Mouse (Mus musculus): ENCODE measurements at regions not wholly inside any gene's neighbourhood (a gene's known extent, or its start where the extent isn't known, plus 50 kb on each side); places are given as distances from the start of the nearest gene placed in this dataset.

DNA sequence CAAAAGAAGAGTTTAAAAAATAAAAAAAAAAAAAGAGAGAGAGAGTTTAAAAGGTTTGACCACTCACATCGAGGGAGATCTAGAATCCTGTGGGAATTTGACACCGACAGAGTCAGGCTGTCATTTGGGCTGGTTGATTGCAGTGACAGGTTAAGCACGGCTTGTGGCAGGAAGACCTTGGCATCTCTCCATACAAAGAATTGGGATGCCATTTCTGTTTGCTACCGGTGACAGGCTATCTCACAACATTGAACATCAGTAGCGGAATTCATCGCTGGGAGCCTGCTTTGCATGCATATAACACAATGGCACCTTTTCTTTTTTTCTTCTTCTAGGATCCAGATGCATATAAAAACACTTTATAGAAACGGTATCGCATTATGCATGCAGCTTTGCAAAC, 53.7 kb upstream of the Gm26657 start:
- H3K9ac ChIP-seq (ENCODE audit: low read length): no peak overlapping the region
- H3K9me3 ChIP-seq (ENCODE audit: control insufficient read depth, low read length): no peaks in the 10 kb centered on the region
- H3K4me3 ChIP-seq (ENCODE audit: low read depth, low read length): no peak overlapping the region
- ATAC-seq (replicated peaks; ENCODE audit: low FRiP score, low TSS enrichment, low read depth): no peak
- 68% methylated on average over 8 of the region's 8 CpGs for WGBS
- H3K27me3 ChIP-seq (replicated peaks; ENCODE audit: control insufficient read depth, insufficient read depth, low read length): no peaks in the 10 kb centered on the region
- H3K4me1 ChIP-seq (replicated peaks; ENCODE audit: control insufficient read depth, insufficient read depth, low read length): no peaks in the 10 kb centered on the region
- H3K27ac ChIP-seq (ENCODE audit: low read depth): no peak overlapping the region
- no peaks in the 10 kb centered on the region for H3K36me3 ChIP-seq (ENCODE audit: control insufficient read depth, insufficient read depth, low read length)
- DNase-seq (ENCODE audit: low spot score): no peak
- H3K4me2 ChIP-seq (ENCODE audit: low read length): no peak overlapping the region

DNA sequence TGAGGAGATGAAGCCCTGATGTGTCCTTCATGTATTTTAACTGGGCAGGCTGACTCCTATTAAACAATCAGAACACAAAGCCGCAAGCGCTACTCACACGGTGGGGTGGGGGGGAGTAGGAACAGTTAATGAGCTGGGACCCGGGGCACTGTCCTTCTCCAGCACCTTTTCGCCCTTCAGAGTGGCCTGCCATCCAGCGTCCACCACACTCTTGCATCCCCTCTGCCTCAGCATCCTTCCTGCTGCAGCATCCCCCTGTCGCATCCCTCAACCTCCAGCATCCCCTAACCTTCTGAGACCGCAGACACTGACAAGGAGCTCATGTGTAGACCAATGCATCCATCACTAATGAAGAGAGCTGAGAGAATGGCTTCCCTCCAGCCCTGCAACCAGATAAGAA, 54.2 kb upstream of the Gm26657 start:
- 59% methylated on average over 8 of the region's 8 CpGs for WGBS
- H3K36me3 ChIP-seq (ENCODE audit: control insufficient read depth, insufficient read depth, low read length): no peaks in the 10 kb centered on the region
- no peak overlapping the region for H3K9ac ChIP-seq (ENCODE audit: low read length)
- no peak overlapping the region; the same call in 1 of the 2 replicates for H3K4me2 ChIP-seq (ENCODE audit: low read length)
- no peak overlapping the region for H3K4me3 ChIP-seq (ENCODE audit: low read depth, low read length)
- H3K27me3 ChIP-seq (replicated peaks; ENCODE audit: control insufficient read depth, insufficient read depth, low read length): no peaks in the 10 kb centered on the region
- no peaks in the 10 kb centered on the region for H3K9me3 ChIP-seq (ENCODE audit: control insufficient read depth, low read length)
- DNase-seq (ENCODE audit: low spot score) (no peak), ATAC-seq (replicated peaks; ENCODE audit: low FRiP score, low TSS enrichment, low read depth) (no peak)
- no peaks in the 10 kb centered on the region for H3K4me1 ChIP-seq (replicated peaks; ENCODE audit: control insufficient read depth, insufficient read depth, low read length)
- H3K27ac ChIP-seq (ENCODE audit: low read depth): no peak overlapping the region

DNA sequence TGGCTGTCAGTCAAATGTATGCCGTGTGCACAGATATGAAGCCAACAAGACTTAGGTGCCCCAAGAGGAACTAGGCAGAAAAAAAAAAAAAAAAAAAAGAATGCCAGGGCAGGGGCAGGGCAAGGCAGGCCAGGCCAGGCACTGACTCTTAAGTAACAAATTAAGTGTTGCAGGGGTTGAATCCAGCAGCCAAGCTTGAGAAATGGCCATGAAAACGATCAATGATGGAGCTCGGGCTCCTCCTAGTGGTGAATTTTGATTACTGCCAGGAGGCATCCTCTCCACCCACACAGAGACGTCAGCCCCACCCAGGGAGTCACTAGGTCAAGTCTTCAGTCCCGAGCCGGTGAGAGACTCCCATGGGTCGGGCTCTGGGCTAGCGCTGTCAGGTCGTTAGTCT, 54.7 kb upstream of the Gm26657 start:
- no peaks in the 10 kb centered on the region for H3K27me3 ChIP-seq (replicated peaks; ENCODE audit: control insufficient read depth, insufficient read depth, low read length)
- DNase-seq (ENCODE audit: low spot score): peak; percentile 94
- no peaks in the 10 kb centered on the region for H3K36me3 ChIP-seq (ENCODE audit: control insufficient read depth, insufficient read depth, low read length)
- H3K9me3 ChIP-seq (ENCODE audit: control insufficient read depth, low read length): no peaks in the 10 kb centered on the region
- H3K9ac ChIP-seq (ENCODE audit: low read length): no peak overlapping the region
- no peak overlapping the region for H3K27ac ChIP-seq (ENCODE audit: low read depth)
- no peak overlapping the region for H3K4me3 ChIP-seq (ENCODE audit: low read depth, low read length)
- H3K4me2 ChIP-seq (ENCODE audit: low read length): peak overlapping the region; percentile 18; the same call in 1 of the 2 replicates
- WGBS: 7% methylated on average over 9 of the region's 9 CpGs
- ATAC-seq (replicated peaks; ENCODE audit: low FRiP score, low TSS enrichment, low read depth): peak; percentile 71
- no peaks in the 10 kb centered on the region for H3K4me1 ChIP-seq (replicated peaks; ENCODE audit: control insufficient read depth, insufficient read depth, low read length)

DNA sequence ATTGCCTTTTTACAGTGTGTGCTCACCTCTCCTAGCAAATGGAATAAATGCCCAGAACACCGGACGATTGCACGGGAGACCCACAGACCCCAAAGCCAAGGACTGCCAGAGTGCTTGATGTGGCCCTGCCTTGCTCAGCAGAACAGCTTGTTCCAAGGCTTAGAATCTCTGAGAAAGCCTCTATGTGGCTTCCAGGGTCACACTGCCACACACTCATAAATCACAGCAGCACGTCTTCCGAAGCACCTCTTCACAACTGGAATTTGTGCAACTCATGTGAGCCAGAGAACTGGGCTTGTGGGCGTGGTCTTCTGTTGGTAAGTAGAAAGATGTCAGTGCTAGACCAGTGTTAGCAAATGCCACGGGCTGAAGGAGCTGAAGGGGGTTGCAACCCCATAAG, 55.8 kb upstream of the Gm26657 start:
- no peak overlapping the region for H3K9ac ChIP-seq (ENCODE audit: low read length)
- H3K4me2 ChIP-seq (ENCODE audit: low read length): no peak overlapping the region
- H3K27me3 ChIP-seq (replicated peaks; ENCODE audit: control insufficient read depth, insufficient read depth, low read length): no peaks in the 10 kb centered on the region
- WGBS: 80% methylated on average over 7 of the region's 7 CpGs
- H3K27ac ChIP-seq (ENCODE audit: low read depth): no peak overlapping the region
- H3K4me3 ChIP-seq (ENCODE audit: low read depth, low read length): no peak overlapping the region
- ATAC-seq (replicated peaks; ENCODE audit: low FRiP score, low TSS enrichment, low read depth) (no peak), DNase-seq (ENCODE audit: low spot score) (no peak)
- H3K9me3 ChIP-seq (ENCODE audit: control insufficient read depth, low read length): no peaks in the 10 kb centered on the region
- H3K36me3 ChIP-seq (ENCODE audit: control insufficient read depth, insufficient read depth, low read length): no peaks in the 10 kb centered on the region
- no peaks in the 10 kb centered on the region for H3K4me1 ChIP-seq (replicated peaks; ENCODE audit: control insufficient read depth, insufficient read depth, low read length)

DNA sequence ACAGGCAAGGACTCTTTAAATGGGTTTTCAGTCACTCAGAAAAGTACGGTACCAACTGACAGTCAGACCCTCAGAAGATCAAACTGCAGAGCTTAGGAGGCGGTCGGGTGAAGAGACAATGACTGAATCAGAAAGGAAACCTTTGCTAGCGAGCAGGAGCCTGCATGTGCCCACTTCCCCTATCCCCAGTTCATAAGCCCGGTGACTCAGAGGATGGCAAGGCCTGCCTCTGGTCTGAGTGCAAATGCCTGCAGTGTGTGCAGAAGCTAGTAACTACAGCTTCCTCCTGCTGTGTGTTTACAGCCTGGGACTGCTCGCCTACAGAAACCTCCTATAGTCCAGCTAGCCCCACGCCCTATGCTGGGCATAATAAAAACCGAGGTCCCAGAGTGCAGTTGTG, 58.7 kb upstream of the Gm26657 start:
- Histone ChIP-seq H3K4me3 (ENCODE audit: low read depth, low read length) (no peak overlapping the region), H3K4me2 (ENCODE audit: low read length) (no peak overlapping the region), H3K27me3 (replicated peaks; ENCODE audit: control insufficient read depth, insufficient read depth, low read length) (no peaks in the 10 kb centered on the region), H3K9me3 (ENCODE audit: control insufficient read depth, low read length) (no peaks in the 10 kb centered on the region), H3K9ac (ENCODE audit: low read length) (no peak overlapping the region), H3K36me3 (ENCODE audit: control insufficient read depth, insufficient read depth, low read length) (no peaks in the 10 kb centered on the region), H3K27ac (ENCODE audit: low read depth) (no peak overlapping the region), H3K4me1 (replicated peaks; ENCODE audit: control insufficient read depth, insufficient read depth, low read length) (no peaks in the 10 kb centered on the region)
- no peak for ATAC-seq (replicated peaks; ENCODE audit: low FRiP score, low TSS enrichment, low read depth)
- no peak for DNase-seq (ENCODE audit: low spot score)
- WGBS: 71% methylated on average over 8 of the region's 8 CpGs

DNA sequence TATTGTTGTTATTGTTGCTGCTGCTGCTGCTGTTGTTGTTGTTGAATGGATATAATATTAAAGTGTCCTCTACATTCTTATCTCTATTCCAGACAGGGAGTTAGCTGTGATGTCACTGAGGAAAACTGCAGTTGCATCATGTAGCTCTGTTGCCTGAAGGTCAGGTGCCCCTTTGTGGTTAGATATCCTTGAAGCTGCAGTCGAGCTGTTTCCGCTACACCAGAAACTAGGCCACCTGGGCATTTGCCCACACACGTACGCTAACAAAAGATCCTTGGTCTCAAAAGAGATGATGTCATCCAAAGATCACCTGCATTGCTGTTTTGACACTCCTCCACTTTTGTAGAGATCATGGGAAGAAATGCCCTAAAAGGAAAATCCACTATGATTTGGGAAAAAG, 66.0 kb upstream of the Gm26657 start:
- Histone ChIP-seq H3K4me1 (replicated peaks; ENCODE audit: control insufficient read depth, insufficient read depth, low read length) (no peaks in the 10 kb centered on the region), H3K4me2 (ENCODE audit: low read length) (no peak overlapping the region), H3K27me3 (replicated peaks; ENCODE audit: control insufficient read depth, insufficient read depth, low read length) (no peaks in the 10 kb centered on the region), H3K36me3 (ENCODE audit: control insufficient read depth, insufficient read depth, low read length) (no peaks in the 10 kb centered on the region), H3K9me3 (ENCODE audit: control insufficient read depth, low read length) (0 out of 2 replicates have a peak, but pooled peaks cover 3% of the 10 kb centered on the region), H3K9ac (ENCODE audit: low read length) (no peak overlapping the region), H3K4me3 (ENCODE audit: low read depth, low read length) (no peak overlapping the region), H3K27ac (ENCODE audit: low read depth) (no peak overlapping the region)
- 85% methylated on average over 4 of the region's 4 CpGs for WGBS
- ATAC-seq (replicated peaks; ENCODE audit: low FRiP score, low TSS enrichment, low read depth): no peak
- no peak for DNase-seq (ENCODE audit: low spot score)

DNA sequence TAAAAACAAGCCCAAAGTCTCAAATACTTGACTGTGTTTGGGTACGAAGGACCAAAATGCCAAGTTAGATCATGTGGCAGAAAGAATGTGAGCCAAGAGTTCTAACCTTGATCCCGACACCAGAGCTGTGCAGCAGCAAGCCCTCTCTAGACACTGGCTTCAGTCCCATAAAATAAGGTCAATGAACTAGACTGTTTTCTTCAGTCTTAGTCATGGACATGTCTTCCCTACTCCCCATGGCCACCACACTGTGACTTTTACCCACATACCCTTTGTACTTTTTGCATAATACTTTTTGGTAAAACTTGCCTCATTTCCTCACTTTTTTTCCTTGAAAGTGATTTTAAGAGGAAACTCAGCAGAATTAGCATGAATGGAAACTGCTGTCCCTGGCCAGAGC, 74.9 kb upstream of the Gm26657 start:
- no peak overlapping the region for H3K4me3 ChIP-seq (ENCODE audit: low read depth, low read length)
- no peaks in the 10 kb centered on the region for H3K36me3 ChIP-seq (ENCODE audit: control insufficient read depth, insufficient read depth, low read length)
- no peaks in the 10 kb centered on the region for H3K9me3 ChIP-seq (ENCODE audit: control insufficient read depth, low read length)
- DNase-seq (ENCODE audit: low spot score) (no peak), ATAC-seq (replicated peaks; ENCODE audit: low FRiP score, low TSS enrichment, low read depth) (no peak)
- H3K4me1 ChIP-seq (replicated peaks; ENCODE audit: control insufficient read depth, insufficient read depth, low read length): no peaks in the 10 kb centered on the region
- H3K27me3 ChIP-seq (replicated peaks; ENCODE audit: control insufficient read depth, insufficient read depth, low read length): no peaks in the 10 kb centered on the region
- no peak overlapping the region for H3K4me2 ChIP-seq (ENCODE audit: low read length)
- H3K9ac ChIP-seq (ENCODE audit: low read length): no peak overlapping the region
- 78% methylated on average over 2 of the region's 2 CpGs for WGBS
- H3K27ac ChIP-seq (ENCODE audit: low read depth): no peak overlapping the region

DNA sequence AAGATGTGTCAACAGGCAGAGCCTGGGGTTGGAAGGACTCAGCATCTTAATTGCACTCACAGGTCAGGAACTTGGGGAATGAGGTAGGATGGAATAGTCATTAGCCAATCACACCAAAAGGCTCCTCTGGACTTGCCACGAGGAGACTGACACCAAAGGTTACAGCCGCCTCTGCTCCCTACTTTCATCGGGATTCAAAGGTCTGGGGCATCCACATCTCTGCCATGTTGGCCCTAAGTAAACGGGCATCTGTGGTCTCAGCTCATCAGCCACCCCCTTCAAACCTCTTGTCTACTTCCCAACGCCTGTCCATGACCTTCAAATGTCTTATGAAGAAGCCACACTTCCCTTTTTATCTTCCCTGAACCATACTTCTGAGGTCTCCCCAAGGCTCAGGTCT, 78.1 kb upstream of the Gm26657 start:
- Histone ChIP-seq H3K9ac (ENCODE audit: low read length) (no peak overlapping the region), H3K9me3 (ENCODE audit: control insufficient read depth, low read length) (no peaks in the 10 kb centered on the region), H3K4me1 (replicated peaks; ENCODE audit: control insufficient read depth, insufficient read depth, low read length) (no peaks in the 10 kb centered on the region), H3K4me2 (ENCODE audit: low read length) (no peak overlapping the region), H3K4me3 (ENCODE audit: low read depth, low read length) (no peak overlapping the region), H3K36me3 (ENCODE audit: control insufficient read depth, insufficient read depth, low read length) (no peaks in the 10 kb centered on the region), H3K27ac (ENCODE audit: low read depth) (no peak overlapping the region), H3K27me3 (replicated peaks; ENCODE audit: control insufficient read depth, insufficient read depth, low read length) (no peaks in the 10 kb centered on the region)
- WGBS: 69% methylated on average over 5 of the region's 5 CpGs
- ATAC-seq (replicated peaks; ENCODE audit: low FRiP score, low TSS enrichment, low read depth) (no peak), DNase-seq (ENCODE audit: low spot score) (no peak)

DNA sequence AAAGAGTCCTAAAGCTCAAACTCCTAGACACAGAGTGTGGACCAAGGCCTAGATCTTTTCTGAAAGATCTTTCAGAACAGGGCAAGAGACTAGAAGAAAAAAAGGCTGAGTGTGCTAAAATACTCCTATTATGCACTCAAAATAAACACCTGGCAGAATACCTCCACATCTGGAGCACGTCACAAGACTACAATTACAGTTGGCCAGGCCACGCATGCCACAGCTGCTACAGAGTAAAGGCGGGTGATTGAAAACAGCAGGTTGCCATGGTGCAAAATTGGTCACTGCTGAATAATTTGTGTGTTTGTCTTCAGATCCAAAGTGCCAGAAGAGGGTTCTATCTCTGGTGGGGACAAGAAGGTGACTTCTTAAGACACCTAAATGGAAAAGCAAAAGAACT, 82.8 kb upstream of the Gm26657 start:
- H3K9ac ChIP-seq (ENCODE audit: low read length): no peak overlapping the region
- no peak overlapping the region for H3K4me2 ChIP-seq (ENCODE audit: low read length)
- H3K27me3 ChIP-seq (replicated peaks; ENCODE audit: control insufficient read depth, insufficient read depth, low read length): no peaks in the 10 kb centered on the region
- DNase-seq (ENCODE audit: low spot score) (no peak), ATAC-seq (replicated peaks; ENCODE audit: low FRiP score, low TSS enrichment, low read depth) (no peak)
- H3K9me3 ChIP-seq (ENCODE audit: control insufficient read depth, low read length): no peaks in the 10 kb centered on the region
- H3K4me3 ChIP-seq (ENCODE audit: low read depth, low read length): no peak overlapping the region
- no peaks in the 10 kb centered on the region for H3K4me1 ChIP-seq (replicated peaks; ENCODE audit: control insufficient read depth, insufficient read depth, low read length)
- H3K36me3 ChIP-seq (ENCODE audit: control insufficient read depth, insufficient read depth, low read length): no peaks in the 10 kb centered on the region
- no peak overlapping the region for H3K27ac ChIP-seq (ENCODE audit: low read depth)
- WGBS: 52% methylated on average over 3 of the region's 3 CpGs

Measured in intestine, embryonic 14.5 days (tissue).